Mouse (Mus musculus) liver, embryonic 18 days (tissue): ENCODE results near the gene Lrrc66. TPM values are rescaled to one million over a fixed set of nuclear protein-coding genes. Genes with fewer than 3 reads are reported as not detected.

Experiments used
- polyA plus RNA-seq: library from polyadenylated mRNA; depleted of rRNA; stranded (reverse); fragments of >200 nt; gene quantifications from 2 replicates; pipeline ENCODE4 v1.2.3, GENCODE M21; 2012; rRNA removed

Gene Lrrc66
- polyA plus RNA-seq: 0.02 and 0.07 TPM in 2 replicates

GRCm38 (mm10) chr5:73632291-73632690 lies at the start of gene Lrrc66:
Lrrc66 (minus strand) TSS chr5:73632526.

GRCm38 (mm10) chr5:73651061-73651854 lies 18.9 kb upstream of the Lrrc66 start, which contains the start of gene Spata18:
Spata18 (plus strand) TSS chr5:73651379.

GRCm38 (mm10) chr5:73647261-73647900 lies 15.1 kb upstream of the Lrrc66 start, which contains the start of gene Sgcb:
Sgcb (minus strand) TSS chr5:73647790.

Other genes starting within 250 kb of the Lrrc66 start
- gene Cwh43, start 226.5 kb downstream of the Lrrc66 start, polyA plus RNA-seq: not detected in 2 replicates
- gene Dcun1d4, start 151.5 kb downstream of the Lrrc66 start, polyA plus RNA-seq: 2.0 and 2.3 TPM in 2 replicates
- 2.2 and 2.5 TPM in 2 replicates for gene Sgcb, start 15.3 kb upstream of the Lrrc66 start, polyA plus RNA-seq
- gene Spata18, start 18.9 kb upstream of the Lrrc66 start, polyA plus RNA-seq: 0.03 TPM in 1 of 2 replicates, not detected in the other